Mouse (Mus musculus) heart, embryonic 11.5 days (tissue): ENCODE results near the gene Shoc2. TPM values are rescaled to one million over a fixed set of nuclear protein-coding genes. Genes with fewer than 3 reads are reported as not detected.

ENCODE experiments used
- ATAC-seq: fragments of 200-750 bp; cut with Nextera tagmentation; replicated peaks from 2 replicates; pipeline ENCODE4 v1.8.0; 2017; ENCODE audit warnings: moderate library complexity; ENCODE audit not compliant: insufficient number of reproducible peaks, low FRiP score, low TSS enrichment
- H3K27ac ChIP-seq: fragments of 300-500 bp; sonication (generic); 2 replicates; pipeline ENCODE4 v1.5.1; 2014; ENCODE audit warnings: mild to moderate bottlenecking, low read depth, low read length
- H3K27me3 ChIP-seq: fragments of 300-500 bp; sonication (generic); 2 replicates; pipeline ENCODE4 v1.6.1; 2014; ENCODE audit warnings: mild to moderate bottlenecking, low read length, mixed read lengths; ENCODE audit not compliant: control insufficient read depth, insufficient read depth
- H3K36me3 ChIP-seq: fragments of 300-500 bp; sonication (generic); 2 replicates; pipeline ENCODE4 v1.6.1; 2014; ENCODE audit warnings: mild to moderate bottlenecking, low read length, moderate library complexity, mixed read lengths; ENCODE audit not compliant: control insufficient read depth, insufficient read depth
- H3K4me1 ChIP-seq: fragments of 300-500 bp; sonication (generic); 2 replicates; pipeline ENCODE4 v1.6.1; 2014; ENCODE audit warnings: low read length; ENCODE audit not compliant: control insufficient read depth, insufficient read depth
- H3K4me2 ChIP-seq: fragments of 300-500 bp; sonication (generic); 2 replicates; pipeline ENCODE4 v1.6.1; 2014; ENCODE audit warnings: mild to moderate bottlenecking, moderate library complexity
- H3K4me3 ChIP-seq: fragments of 300-500 bp; sonication (generic); 2 replicates; pipeline ENCODE4 v1.5.1; 2014; ENCODE audit warnings: low read depth, low read length
- H3K9ac ChIP-seq: fragments of 300-500 bp; sonication (generic); 2 replicates; pipeline ENCODE4 v1.6.1; 2014; ENCODE audit warnings: mild to moderate bottlenecking, low read depth, low read length, moderate library complexity
- H3K9me3 ChIP-seq: fragments of 300-500 bp; sonication (generic); replicated peaks from 2 replicates; pipeline ENCODE4 v1.6.1; 2016; ENCODE audit warnings: low read length; ENCODE audit not compliant: control insufficient read depth
- WGBS: fragments of 180-500 bp; shearing (Covaris S2); extraction: QIAGEN DNeasy Blood & Tissue Kit; methylation state at CpG from one replicate; pipeline ENCODE4 v1.1.7; 2014; ENCODE audit not compliant: insufficient replicate concordance; 5-methylcytosine and 5-hydroxymethylcytosine counted together
- polyA plus RNA-seq: library from polyadenylated mRNA; unstranded; fragments of >200 nt; fragmentation: Nextera tagmentation; extraction: Ambion mirVana; gene quantifications from 2 replicates; pipeline ENCODE4 v1.2.1, GENCODE M21; 2014

Shoc2 gene
- polyA plus RNA-seq, 1 experiment from 2014 or later = 47.4 TPM

DNA sequence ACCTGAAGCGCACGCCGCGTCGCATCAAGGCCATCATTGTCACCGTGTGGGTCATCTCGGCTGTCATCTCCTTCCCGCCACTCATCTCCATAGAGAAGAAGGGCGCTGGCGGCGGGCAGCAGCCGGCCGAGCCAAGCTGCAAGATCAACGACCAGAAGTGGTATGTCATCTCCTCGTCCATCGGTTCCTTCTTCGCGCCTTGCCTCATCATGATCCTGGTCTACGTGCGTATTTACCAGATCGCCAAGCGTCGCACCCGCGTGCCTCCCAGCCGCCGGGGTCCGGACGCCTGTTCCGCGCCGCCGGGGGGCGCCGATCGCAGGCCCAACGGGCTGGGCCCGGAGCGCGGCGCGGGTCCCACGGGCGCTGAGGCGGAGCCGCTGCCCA lies 102.6 kb downstream of the Shoc2 start:
- H3K4me3 ChIP-seq = peak overlapping the region; percentile 56
- peaks cover 63% of the 10 kb centered on the region for H3K27me3 ChIP-seq
- no peak for ATAC-seq
- peaks cover 34% of the 10 kb centered on the region for H3K4me1 ChIP-seq
- no peaks in the 10 kb centered on the region for H3K9me3 ChIP-seq
- peak overlapping the region; percentile 96 for H3K4me2 ChIP-seq
- H3K27ac ChIP-seq = no peak overlapping the region
- 0 out of 2 replicates have a peak overlapping the region, but pooled peaks have one; percentile 39 for H3K9ac ChIP-seq
- under 1% methylated on average over 46 of the region's 46 CpGs for WGBS
- H3K36me3 ChIP-seq = no peaks in the 10 kb centered on the region

- Histone ChIP-seq H3K27ac (no peak overlapping the region), H3K4me1 (peaks cover 34% of the 10 kb centered on the region), H3K27me3 (peaks cover 63% of the 10 kb centered on the region), H3K4me3 (peak overlapping the region; percentile 56), H3K9ac (0 out of 2 replicates have a peak overlapping the region, but pooled peaks have one; percentile 39), H3K36me3 (no peaks in the 10 kb centered on the region), H3K9me3 (no peaks in the 10 kb centered on the region), H3K4me2 (peak overlapping the region; percentile 96)
- ATAC-seq = no peak
- WGBS = 1% methylated on average over 27 of the region's 27 CpGs
Measured at GRCm38 (mm10) chr19:54047386-54048050, 103.4 kb downstream of the Shoc2 start.

DNA sequence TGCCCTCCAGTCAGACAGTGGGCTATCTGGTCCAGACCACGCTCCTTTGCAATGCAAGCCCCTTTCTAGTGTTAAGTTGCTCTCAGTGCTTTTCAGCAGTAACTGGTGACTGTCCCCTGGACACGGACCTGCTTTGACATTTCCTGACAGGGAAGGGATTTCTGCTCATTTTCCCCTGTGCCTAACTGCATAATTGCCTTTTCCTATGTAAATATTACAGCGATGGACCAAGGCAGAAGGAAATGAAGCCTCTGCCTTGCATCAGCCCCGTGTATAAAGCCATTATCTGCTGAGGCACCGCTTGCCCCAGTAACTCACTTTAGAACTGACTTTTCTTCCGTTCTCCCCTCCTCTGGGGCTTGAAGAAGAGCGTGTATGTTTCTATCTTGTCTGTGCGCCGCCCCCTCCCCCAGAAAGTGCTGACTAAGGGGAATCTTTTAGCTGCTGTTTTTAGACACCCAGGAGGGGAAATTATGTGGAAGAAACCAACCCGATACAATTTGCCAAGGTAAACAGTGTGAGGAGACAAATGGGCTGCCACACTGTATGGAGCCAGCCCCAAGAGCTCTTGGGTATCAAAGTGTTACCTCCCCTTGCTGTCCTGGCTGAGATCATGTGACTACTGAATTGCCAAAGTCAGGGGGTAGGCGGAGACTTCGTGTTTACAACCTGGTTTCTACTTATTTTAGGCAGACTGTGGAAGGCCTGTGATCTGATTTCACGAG lies 104.2 kb downstream of the Shoc2 start:
- no peaks in the 10 kb centered on the region for H3K9me3 ChIP-seq
- no peak overlapping the region for H3K9ac ChIP-seq
- peaks cover 34% of the 10 kb centered on the region for H3K4me1 ChIP-seq
- H3K27me3 ChIP-seq = peaks cover 61% of the 10 kb centered on the region
- peak overlapping the region; percentile 24; the same call in 1 of the 2 replicates for H3K4me2 ChIP-seq
- no peak overlapping the region for H3K27ac ChIP-seq
- H3K36me3 ChIP-seq = no peaks in the 10 kb centered on the region
- no peak for ATAC-seq
- WGBS = 4% methylated on average over 13 of the region's 13 CpGs
- H3K4me3 ChIP-seq = peak overlapping the region; percentile 2; the same call in 1 of the 2 replicates

DNA sequence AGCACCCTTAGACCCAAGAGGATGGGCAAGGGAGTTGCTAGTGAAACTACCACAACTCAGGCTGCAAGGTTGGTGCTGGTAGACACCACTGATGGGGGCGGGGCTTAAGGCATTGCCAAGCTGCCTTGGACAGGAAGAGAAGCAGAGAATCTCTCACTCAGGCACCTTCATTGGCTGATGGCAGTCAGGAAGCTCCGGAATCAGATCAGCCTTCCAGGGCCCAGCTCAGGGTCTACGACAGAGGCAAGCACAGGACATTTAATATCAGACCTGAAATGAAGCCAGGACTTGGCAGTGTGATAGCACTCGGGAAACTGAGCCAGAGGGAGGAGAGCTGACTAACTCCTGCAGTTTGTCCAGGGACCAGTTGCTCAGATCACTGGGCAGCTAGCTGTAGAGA lies 107.5 kb downstream of the Shoc2 start:
- no peak for ATAC-seq
- 53% methylated on average over 4 of the region's 4 CpGs for WGBS
- H3K27me3 ChIP-seq = peaks cover 45% of the 10 kb centered on the region

DNA sequence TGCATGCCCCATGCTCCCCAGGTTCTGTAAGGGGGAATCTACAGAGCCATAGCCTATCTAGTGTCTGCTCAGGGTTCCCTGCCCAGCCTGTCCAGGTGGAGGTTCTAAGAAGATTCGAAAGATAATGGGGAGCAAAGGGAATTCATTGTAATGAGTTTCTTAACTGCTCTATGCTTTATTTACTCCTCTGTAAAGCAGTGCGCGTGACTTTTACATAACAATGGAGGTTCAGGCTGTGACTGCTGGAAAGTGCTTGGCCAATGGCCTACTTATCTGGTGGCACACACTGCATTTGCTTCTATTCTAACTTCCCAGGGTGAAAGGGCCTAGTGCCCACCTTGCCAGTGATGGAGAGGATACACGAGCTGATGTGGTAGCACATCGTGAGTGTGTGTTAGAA lies 111.7 kb downstream of the Shoc2 start:
- H3K27ac ChIP-seq = no peak overlapping the region
- H3K36me3 ChIP-seq = no peaks in the 10 kb centered on the region
- no peaks in the 10 kb centered on the region for H3K4me1 ChIP-seq
- ATAC-seq = no peak
- H3K4me3 ChIP-seq = no peak overlapping the region
- WGBS = 67% methylated on average over 5 of the region's 5 CpGs
- no peak overlapping the region for H3K4me2 ChIP-seq
- peaks cover 10% of the 10 kb centered on the region; the same call in 1 of the 2 replicates for H3K27me3 ChIP-seq
- H3K9ac ChIP-seq = no peak overlapping the region
- H3K9me3 ChIP-seq = no peaks in the 10 kb centered on the region

More for the DNA sequence above, 107.5 kb downstream of the Shoc2 start:
- H3K27ac ChIP-seq = no peak overlapping the region
- no peak overlapping the region for H3K9ac ChIP-seq
- H3K4me2 ChIP-seq = no peak overlapping the region
- no peaks in the 10 kb centered on the region for H3K9me3 ChIP-seq
- H3K4me1 ChIP-seq = peaks cover 18% of the 10 kb centered on the region
- no peaks in the 10 kb centered on the region for H3K36me3 ChIP-seq
- no peak overlapping the region for H3K4me3 ChIP-seq

- no peak for ATAC-seq
- H3K36me3 ChIP-seq = no peaks in the 10 kb centered on the region
- WGBS = 84% methylated on average over 7 of the region's 7 CpGs
- no peaks in the 10 kb centered on the region for H3K4me1 ChIP-seq
- no peak overlapping the region for H3K4me2 ChIP-seq
- no peak overlapping the region for H3K9ac ChIP-seq
- H3K9me3 ChIP-seq = no peaks in the 10 kb centered on the region
- no peak overlapping the region for H3K4me3 ChIP-seq
- no peak overlapping the region for H3K27ac ChIP-seq
- no peaks in the 10 kb centered on the region for H3K27me3 ChIP-seq
Measured at GRCm38 (mm10) chr19:54068447-54068846, 124.3 kb downstream of the Shoc2 start.

GRCm38 (mm10) chr19:54070521-54070920 lies 126.4 kb downstream of the Shoc2 start:
- Histone ChIP-seq H3K4me3 (no peak overlapping the region), H3K9me3 (no peaks in the 10 kb centered on the region), H3K27ac (no peak overlapping the region), H3K4me1 (no peaks in the 10 kb centered on the region), H3K9ac (no peak overlapping the region), H3K4me2 (no peak overlapping the region), H3K27me3 (no peaks in the 10 kb centered on the region), H3K36me3 (no peaks in the 10 kb centered on the region)
- no peak for ATAC-seq
- WGBS = 72% methylated on average over 5 of the region's 5 CpGs

DNA sequence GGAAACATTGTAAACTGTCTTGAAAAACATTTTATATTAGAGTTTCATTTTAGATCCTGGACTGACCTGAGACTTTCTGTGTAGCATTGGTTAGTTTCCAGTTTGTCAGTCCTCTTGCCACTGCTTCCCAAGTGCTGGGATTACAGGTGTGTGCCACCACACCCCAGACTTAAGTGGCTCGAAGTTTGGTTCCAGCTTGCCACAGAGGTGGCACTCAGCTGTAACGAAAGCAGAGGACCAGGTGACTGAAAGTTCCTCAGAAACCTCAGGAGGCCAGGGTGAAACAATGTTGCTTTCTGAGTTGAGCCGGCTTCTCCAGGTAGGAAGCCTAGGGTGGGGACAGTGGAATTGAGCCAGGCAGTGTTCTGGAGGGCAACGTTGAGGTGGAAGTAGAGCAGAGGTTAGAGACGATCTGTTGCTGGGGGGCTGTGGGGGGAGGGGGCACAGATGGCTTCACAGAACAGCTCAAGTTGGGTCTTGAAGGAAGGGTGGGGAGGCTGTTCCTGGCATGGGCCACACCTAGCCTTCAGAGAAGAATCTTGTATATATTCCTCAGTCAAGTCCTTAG lies 128.2 kb downstream of the Shoc2 start:
- no peaks in the 10 kb centered on the region for H3K4me1 ChIP-seq
- 73% methylated on average over 5 of the region's 5 CpGs for WGBS
- ATAC-seq = no peak

More for the DNA sequence above, 128.2 kb downstream of the Shoc2 start:
- no peaks in the 10 kb centered on the region for H3K27me3 ChIP-seq
- H3K4me2 ChIP-seq = no peak overlapping the region
- H3K4me3 ChIP-seq = no peak overlapping the region
- no peaks in the 10 kb centered on the region for H3K9me3 ChIP-seq
- no peak overlapping the region for H3K9ac ChIP-seq
- H3K36me3 ChIP-seq = no peaks in the 10 kb centered on the region
- no peak overlapping the region for H3K27ac ChIP-seq
